17 mouse cellular contexts compared by ENCODE assay signal in genomic region chr3:153580136-153580535, GRCm38 (mm10).
"Had no signal": no experiment of that assay in that cellular context is flagged by ENCODE, and none has a peak within 500 bp of the region (broad histone marks: within the 10 kb centered on the region; RNA-seq: fewer than 3 reads in every experiment).

No protein-coding gene starts in this region.

- H3K4me2 ChIP-seq: limb, embryonic 13.5 days; liver, embryonic 13.5 days; midbrain, embryonic 15.5 days; neural tube, embryonic 12.5 days; neural tube, embryonic 15.5 days had no signal

- H3K27ac ChIP-seq: kidney, postnatal 0 days; limb, embryonic 10.5 days; limb, embryonic 13.5 days; liver, embryonic 13.5 days; midbrain, embryonic 10.5 days; midbrain, embryonic 15.5 days; neural tube, embryonic 12.5 days; neural tube, embryonic 15.5 days had no signal

- DNase-seq: kidney, adult 2 months; kidney, postnatal 25 days; layer of hippocampus, postnatal 36 days; liver, embryonic 13.5 days; lung, adult 2 months; lung, postnatal 14 days; lung, postnatal 4 days; thymus, adult 18-20 months; thymus, postnatal 4 days had no signal

- H3K4me1 ChIP-seq: neural tube, embryonic 12.5 days had no signal

- H3K4me3 ChIP-seq: limb, embryonic 10.5 days; limb, embryonic 13.5 days; liver, embryonic 13.5 days; midbrain, embryonic 10.5 days; midbrain, embryonic 15.5 days; neural tube, embryonic 12.5 days; neural tube, embryonic 15.5 days had no signal

- H3K27me3 ChIP-seq: limb, embryonic 13.5 days; liver, embryonic 13.5 days; midbrain, embryonic 15.5 days; neural tube, embryonic 12.5 days; neural tube, embryonic 15.5 days had no signal

- H3K9ac ChIP-seq: limb, embryonic 13.5 days; liver, embryonic 13.5 days; midbrain, embryonic 15.5 days; neural tube, embryonic 12.5 days; neural tube, embryonic 15.5 days had no signal

- ATAC-seq: intestine, postnatal 0 days; midbrain, embryonic 15.5 days had no signal

- H3K9me3 ChIP-seq: limb, embryonic 10.5 days; liver, embryonic 13.5 days; midbrain, embryonic 10.5 days; midbrain, embryonic 15.5 days; neural tube, embryonic 12.5 days; neural tube, embryonic 15.5 days had no signal

- H3K36me3 ChIP-seq: limb, embryonic 10.5 days; limb, embryonic 13.5 days; liver, embryonic 13.5 days; midbrain, embryonic 10.5 days; midbrain, embryonic 15.5 days; neural tube, embryonic 12.5 days; neural tube, embryonic 15.5 days had no signal
